Mouse (Mus musculus): ENCODE results near the gene Atp11a.

Atp11a gene

GRCm38 (mm10) chr8:12906597-12906996 lies 149.8 kb downstream of the Atp11a start:
- DNase-seq (ENCODE audit: low spot score in 2 of 2): no peak

DNA sequence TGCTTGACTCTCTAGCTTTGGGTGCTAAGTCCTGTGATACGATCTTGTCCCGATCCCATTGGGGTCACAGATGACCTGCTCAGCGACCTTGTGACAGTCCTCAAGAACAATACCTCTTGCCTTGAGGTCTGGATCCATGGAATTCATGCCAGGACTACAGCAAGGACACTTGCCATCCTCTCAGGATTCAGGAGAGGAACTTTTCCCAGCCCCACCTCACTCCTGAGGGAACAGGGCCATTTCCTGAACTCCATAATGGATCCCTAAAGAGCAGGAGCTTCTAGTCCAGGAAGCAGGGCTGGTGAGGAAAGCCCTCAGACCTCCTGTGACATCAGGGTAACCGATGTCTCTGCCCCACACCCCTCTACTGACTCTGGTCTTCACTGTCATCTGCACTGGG lies 150.9 kb downstream of the Atp11a start:
- no peak for DNase-seq (ENCODE audit: low spot score in 2 of 2)

- DNase-seq (ENCODE audit: low spot score in 2 of 2): no peak
Observed at GRCm38 (mm10) chr8:12912011-12912410, 155.2 kb downstream of the Atp11a start.

- DNase-seq (ENCODE audit: low spot score in 2 of 2): peak in 1 of 2 experiments; percentile 46
Observed at GRCm38 (mm10) chr8:12915187-12916006, 158.6 kb downstream of the Atp11a start.

DNA sequence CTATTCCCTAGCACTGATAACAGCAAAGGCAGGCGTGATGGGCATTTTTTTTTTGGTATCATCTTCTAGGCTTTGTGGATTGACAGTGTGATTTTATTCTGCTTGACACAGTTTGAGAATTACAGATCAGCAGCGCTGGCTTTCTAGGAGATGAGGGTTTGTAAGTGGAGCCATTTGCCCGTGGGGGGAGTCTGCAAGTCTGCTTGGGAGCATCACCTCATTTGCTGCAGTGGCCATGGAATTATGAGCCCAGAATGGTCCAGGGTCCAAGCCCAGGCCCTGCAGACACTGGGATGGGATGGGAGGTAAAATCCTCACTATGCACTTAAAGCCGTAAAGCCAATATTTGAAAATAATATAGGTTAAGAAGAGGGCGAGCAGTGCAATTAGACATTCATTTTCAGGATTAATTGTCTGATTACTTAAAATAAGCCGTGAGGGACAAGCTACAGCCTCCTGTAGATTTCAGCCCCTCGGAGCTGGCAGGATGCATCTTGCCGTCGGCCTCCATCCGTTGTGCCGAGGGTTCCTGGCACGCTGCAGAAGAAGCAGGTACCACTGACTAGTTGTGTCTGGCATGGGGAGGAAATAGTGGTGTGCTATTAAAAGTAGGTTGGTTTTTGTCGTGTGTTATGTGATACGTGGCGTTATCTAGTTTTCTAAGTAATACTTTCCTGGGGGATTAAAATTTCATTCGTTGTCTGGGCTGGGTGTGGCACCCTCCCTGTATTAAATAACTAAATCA lies 159.5 kb downstream of the Atp11a start:
- DNase-seq (ENCODE audit: low spot score in 2 of 2): no peak

GRCm38 (mm10) chr8:12917029-12917428 lies 160.2 kb downstream of the Atp11a start:
- DNase-seq (ENCODE audit: low spot score in 2 of 2): no peak

GRCm38 (mm10) chr8:12917831-12918230 lies 161.0 kb downstream of the Atp11a start:
- no peak for DNase-seq (ENCODE audit: low spot score in 2 of 2)

Data from right cerebral cortex, postnatal 36 days (tissue).